Mouse (Mus musculus) kidney, postnatal 4 days (tissue): ENCODE data around the gene Mto1.
"Not testable (repeated sequence)": the region's sequence is repeated elsewhere in the genome, so short reads cannot be mapped to it uniquely, and the experiment has no call there.

ENCODE experiments used
- DNase-seq, 2 experiments: peaks; one replicate each; pipeline ENCODE4 v3.0.0; 2021; ENCODE audit warnings: mixed read lengths in 2 of 2

Gene Mto1

GRCm38 (mm10) chr9:78476531-78477020 lies 28.6 kb downstream of the Mto1 start:
- DNase-seq = peak in 1 of 2 experiments; percentile 22

DNA sequence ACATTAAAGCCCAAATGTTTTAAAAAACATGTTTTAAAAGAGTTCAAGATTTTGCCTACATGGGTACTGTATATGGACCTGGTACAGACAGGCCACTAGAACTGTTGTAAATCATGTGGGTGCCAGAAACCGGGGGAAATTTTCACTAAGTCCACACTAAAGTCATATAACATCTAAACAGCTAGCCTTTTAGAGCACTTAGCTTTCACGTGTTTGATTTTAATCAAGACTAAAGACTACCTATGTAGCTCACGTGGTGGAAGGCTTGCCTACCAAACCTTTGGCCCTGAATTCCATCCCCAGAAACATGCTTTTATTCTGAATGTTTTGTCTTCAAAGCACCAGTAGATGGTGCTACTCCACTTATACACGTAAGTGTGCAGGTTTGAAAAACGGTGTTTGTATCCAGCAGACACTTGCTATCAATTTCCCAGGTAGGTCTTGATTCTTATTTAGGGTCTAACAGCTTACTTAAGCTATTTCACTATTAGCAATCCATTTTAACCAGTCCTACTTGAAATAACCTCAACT lies 29.1 kb downstream of the Mto1 start:
- no peak for DNase-seq

- DNase-seq = not testable (repeated sequence)
These were observed 30.1 kb downstream of the Mto1 start for GRCm38 (mm10) chr9:78478009-78478605.

DNA sequence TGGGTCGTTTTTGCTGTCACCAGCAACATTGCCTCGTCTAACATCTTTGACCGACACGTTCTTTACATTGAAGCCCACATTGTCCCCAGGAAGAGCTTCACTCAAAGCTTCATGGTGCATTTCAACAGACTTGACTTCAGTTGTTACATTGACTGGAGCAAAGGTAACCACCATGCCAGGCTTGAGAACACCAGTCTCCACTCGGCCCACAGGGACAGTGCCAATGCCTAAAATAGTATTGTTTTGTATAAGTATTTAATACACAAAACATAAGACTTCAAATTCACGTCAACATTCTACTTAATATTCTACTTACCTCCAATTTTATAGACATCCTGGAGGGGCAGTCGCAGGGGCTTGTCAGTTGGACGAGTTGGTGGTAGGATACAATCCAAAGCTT lies 31.3 kb downstream of the Mto1 start:
- not testable (repeated sequence) for DNase-seq

DNA sequence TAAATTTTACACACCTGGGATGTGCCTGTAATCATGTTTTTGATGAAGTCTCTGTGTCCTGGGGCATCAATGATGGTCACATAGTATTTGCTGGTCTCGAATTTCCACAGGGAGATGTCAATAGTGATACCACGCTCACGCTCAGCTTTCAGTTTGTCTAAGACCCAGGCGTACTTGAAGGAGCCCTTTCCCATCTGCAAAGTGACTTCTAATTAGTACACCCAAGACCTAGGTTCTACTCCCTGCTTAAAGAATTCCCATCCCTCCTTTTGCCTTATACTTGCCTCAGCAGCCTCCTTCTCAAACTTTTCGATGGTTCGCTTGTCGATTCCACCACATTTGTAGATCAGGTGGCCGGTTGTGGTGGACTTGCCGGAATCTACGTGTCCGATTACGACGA lies 32.2 kb downstream of the Mto1 start:
- DNase-seq = not testable (repeated sequence)

GRCm38 (mm10) chr9:78480706-78481358 lies 32.8 kb downstream of the Mto1 start:
- DNase-seq = peak; percentile 83 to 90

DNA sequence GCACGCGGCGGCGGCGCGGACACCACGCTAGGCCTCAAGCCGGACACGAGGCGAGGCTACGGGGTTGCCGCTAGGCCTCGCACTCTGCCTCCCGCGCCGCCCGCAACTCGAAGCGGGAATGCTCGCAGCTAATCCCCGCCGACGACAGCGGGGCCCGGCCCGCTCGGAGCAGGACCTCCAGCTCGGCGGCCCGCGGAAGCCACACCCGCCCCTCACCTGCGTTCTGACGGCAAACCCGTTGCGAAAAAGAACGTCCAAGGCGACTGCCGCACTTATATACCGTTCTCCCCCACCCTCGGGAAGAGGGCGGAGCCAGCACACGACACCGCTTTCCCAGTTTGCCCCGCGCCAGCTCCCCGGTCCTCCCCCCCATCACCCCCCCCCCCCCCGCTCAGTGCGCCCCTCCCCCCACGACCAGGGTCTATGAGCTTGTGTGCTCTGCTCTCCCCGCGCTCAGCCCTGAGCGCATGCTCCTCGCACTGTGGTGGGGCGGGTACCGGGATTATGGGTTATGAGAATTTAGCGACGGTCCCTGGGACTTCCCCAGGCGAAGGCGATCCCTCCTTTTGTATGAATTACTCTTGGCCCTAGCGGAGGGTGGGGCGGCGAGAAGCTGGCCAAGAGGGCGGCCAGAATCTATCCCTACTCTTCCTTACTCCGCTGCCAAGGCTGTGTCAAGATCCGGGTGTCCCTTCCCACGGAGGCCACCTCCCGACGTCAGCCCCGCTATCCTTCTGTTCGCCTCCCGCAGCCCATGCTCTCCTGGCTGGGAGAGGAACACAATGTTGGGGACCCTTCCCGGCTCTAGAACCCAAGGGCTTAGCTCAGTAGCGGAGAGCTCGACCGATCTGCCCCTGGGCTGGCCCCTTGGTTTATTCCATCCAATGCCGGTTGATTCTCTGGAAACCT lies 33.7 kb downstream of the Mto1 start:
- peak; percentile 95 to 96 for DNase-seq

GRCm38 (mm10) chr9:78482386-78482785 lies 34.4 kb downstream of the Mto1 start:
- no peak for DNase-seq

DNA sequence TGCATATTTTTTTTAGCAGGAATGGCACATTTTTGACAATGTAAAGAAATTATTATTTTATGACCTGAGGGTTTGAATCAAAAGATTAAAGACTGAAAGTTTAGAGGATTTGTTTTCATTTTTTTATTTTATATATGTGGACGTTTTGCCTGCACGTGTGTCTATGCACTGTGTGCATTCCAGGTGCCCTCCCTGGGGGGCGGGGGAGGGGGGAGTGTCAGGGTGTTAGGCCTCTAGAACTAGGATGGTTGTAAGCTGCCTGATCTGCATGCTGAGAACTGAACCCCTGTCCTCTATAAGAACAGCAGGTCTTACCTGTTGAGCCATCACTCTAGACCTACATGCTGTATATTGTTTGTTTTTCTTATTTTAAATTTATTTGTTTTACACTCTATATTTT lies 36.7 kb downstream of the Mto1 start:
- DNase-seq = no peak

GRCm38 (mm10) chr9:78488021-78488420 lies 40.0 kb downstream of the Mto1 start:
- DNase-seq = not testable (repeated sequence)

DNA sequence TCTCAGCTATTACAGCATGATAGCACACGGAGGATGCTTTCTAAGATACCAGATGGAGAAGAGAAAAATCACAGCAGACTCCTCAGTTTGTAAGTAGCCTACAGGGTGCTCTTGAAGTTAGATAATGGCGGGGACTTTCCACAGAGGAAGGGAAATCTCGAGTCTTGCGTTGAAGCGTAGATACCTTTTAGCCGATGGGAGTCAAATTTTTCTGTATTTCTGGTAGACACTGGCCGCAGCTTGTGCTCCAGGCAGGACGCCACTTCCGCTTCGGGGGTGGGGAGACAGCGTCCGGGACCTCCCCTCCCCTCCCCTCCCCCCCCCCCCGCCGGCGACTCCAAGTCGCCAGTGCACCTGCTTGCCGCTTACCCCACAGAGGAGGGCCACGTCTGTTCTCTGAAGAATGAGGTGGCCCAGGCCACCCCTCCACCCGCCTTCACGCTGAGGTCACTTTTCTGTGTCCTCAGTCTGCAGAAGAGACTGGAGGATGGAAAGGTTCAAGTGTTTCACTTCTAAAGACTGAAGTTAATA lies 40.9 kb downstream of the Mto1 start, which contains the start of gene Eef1a1:
TSS of gene Eef1a1 (minus strand) at position 262 of the 531 bp plus-strand sequence.
- peak; percentile 71 to 82 for DNase-seq

GRCm38 (mm10) chr9:78491169-78491568 lies 43.2 kb downstream of the Mto1 start:
- no peak for DNase-seq

DNA sequence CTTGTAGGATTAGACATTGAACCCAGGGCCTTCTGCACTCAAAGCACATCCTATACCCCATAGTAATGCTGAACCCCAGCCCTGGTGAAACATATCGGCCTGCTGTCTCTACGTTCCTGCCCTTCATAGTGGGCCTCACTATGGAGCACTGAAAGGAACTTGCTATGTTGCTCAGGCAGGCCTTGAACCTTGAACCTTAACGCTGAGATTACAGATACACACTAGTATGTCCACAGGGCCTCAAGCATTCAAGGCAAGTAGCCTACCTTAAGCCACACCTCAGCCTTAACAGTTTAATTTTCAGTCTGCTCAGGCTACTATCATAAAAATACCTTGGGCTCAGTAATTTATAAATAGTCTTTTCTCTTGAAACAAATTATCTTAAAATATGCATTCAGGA lies 44.2 kb downstream of the Mto1 start:
- DNase-seq = no peak

GRCm38 (mm10) chr9:78493171-78493570 lies 45.2 kb downstream of the Mto1 start:
- no peak for DNase-seq

DNA sequence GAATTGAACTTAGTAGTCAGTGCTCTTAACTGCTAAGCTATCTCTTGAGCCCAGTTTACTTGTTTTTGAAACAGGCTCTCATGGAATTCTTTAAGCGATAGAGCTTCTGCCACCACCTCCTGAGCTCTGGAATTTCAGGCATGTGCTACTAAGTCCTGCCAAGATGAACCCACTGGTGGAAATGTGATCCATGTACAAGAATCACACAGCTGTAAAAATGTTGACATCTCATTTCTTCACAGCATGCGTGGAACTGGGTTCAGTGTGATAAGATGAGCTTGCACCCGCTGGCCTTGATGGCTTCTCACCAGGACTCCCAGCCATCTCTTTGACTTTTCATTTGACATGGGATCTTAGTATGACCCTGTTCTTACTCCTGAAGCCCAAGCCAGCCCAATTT lies 52.4 kb downstream of the Mto1 start:
- no peak for DNase-seq

DNA sequence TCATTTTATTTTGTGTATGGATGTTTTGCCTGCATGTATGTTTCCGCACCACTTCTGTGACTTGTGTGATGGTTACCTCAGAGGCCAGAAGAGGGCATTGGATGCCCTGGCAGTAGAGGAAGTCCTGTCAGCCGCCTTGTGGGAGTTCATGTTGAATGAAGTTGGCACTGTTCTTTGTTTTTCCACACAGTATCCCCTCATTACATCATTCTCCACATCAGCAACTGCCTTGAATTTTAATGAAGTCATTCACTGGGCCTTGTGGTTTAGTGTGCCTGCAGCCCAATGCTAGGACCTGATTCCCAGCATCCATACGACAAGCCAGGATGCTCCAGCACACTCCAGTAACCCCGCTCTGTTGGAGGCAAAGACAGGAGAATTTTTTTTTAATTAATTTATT lies 53.3 kb downstream of the Mto1 start:
- DNase-seq = no peak

DNA sequence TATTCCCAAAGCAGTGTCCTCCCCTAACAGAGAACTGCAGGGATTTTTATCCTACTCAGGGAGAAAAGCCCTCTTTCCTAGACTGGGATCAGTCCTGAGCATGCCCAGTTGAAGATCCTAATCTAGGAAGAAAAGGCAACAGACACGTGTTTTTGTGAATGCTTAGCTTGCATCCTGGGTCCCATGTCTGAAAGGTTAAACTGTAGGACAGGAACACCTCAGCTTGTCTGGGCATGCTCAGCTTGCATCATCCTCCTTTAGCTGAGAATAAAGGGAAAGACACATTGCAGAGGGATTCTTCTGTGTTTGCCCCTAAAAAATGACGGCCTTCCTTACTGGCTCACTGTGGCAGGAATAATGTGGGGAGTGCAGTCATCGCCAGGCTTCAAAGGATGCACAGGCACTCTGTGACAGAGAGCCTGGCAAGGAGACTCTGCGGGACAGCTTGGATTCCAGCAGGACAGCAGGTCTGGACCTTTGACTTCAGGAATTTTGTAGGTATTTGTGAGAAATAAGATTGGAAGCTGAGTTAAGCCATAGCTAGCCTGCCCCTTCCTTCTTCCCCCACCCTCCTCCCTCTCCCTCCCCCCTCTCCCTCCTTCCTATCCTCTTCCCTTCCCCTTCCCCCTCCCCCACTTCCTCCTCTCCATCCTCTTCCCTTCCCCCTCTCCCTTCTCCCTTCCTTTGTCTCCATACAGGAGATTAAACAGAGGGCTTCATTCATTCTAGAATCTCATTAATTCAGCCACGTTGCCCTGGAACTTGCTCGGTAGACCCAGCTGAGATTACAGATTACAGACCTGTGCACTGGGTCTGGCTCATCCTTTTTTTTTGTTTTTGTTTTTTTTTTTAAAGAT lies 55.4 kb downstream of the Mto1 start:
- no peak for DNase-seq

GRCm38 (mm10) chr9:78504133-78504532 lies 56.1 kb downstream of the Mto1 start:
- no peak for DNase-seq

DNA sequence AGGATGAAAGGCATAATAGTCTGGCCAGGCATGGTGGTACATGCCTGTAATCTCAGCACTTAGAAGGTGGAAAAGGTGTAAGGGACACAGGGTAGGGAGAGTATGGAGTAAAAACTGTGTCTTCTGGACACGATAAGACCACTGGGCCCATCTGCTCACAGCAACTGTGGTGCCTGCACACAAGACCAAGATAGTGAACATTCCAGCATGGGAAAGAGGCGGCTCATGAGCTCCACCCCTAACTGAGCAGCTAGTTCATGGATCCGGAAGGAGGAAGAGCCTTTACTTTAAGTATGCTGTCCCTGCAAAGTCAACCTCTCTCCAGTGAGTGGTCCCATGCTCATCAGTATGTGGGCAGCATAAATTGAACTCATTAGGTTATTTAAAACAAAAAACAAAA lies 56.7 kb downstream of the Mto1 start:
- no peak for DNase-seq

DNA sequence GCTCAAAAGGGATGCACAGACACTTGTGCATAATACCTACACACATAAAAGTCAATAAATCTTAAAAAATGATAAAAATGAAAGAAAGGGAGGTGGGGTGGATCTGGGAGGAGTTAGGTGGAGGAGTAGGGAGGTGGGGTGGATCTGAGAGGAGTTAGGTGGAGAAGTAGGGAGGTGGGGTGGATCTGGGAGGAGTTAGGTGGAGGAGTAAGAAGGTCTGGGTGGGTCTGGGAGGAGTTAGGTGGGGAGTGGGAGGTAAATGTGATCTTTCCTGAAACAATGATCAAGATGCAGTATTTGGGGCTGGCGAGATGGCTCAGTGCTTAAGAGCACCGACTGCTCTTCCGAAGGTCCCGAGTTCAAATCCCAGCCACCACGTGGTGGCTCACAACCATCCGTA lies 57.2 kb downstream of the Mto1 start:
- no peak for DNase-seq

- DNase-seq = peak; percentile 51 to 67
These were observed 58.2 kb downstream of the Mto1 start for GRCm38 (mm10) chr9:78506002-78506721.
